Comparison of ENCODE assay signal across 19 mouse cellular contexts in genomic region chr2:132507521-132507920, GRCm38 (mm10).
DNase-seq lines count a peak whose midpoint lies in the region; ATAC-seq and TF ChIP-seq lines count a peak whose summit lies in the region.
"Had no signal": no experiment of that assay in that cellular context is flagged by ENCODE, and none has a peak within 500 bp of the region (broad histone marks: within the 10 kb centered on the region; RNA-seq: fewer than 3 reads in every experiment).

No protein-coding gene starts in this region.

- 40% methylated on average over 6 of the region's 6 CpGs for WGBS in heart, embryonic 14.5 days
- 32% methylated on average over 6 of the region's 6 CpGs for WGBS in heart, adult 2 months
- 26% methylated on average over 6 of the region's 6 CpGs for WGBS in lung, embryonic 16.5 days

- ATAC-seq in heart, embryonic 14.5 days (ENCODE audit: insufficient number of reproducible peaks, insufficient read depth, low FRiP score, low read depth) = no peak
- no peak for ATAC-seq in lung, embryonic 16.5 days (ENCODE audit: low read depth)
- ATAC-seq: forebrain, embryonic 14.5 days had no signal

- no peaks in the 10 kb centered on the region for H3K9me3 ChIP-seq in heart, embryonic 14.5 days (ENCODE audit: control insufficient read depth, low read length)
- no peaks in the 10 kb centered on the region for H3K9me3 ChIP-seq in lung, embryonic 16.5 days (ENCODE audit: control insufficient read depth, low read length)
- H3K9me3 ChIP-seq: liver, embryonic 13.5 days had no signal

- TF ChIP-seq POLR2A in heart, adult 2 months (IDR thresholded peaks at IDR 0.05; ENCODE audit: insufficient read depth, low read depth, low read length) = no peak

- H3K36me3 ChIP-seq in heart, embryonic 14.5 days (ENCODE audit: control insufficient read depth, insufficient read depth, low read length) = no peaks in the 10 kb centered on the region
- no peaks in the 10 kb centered on the region for H3K36me3 ChIP-seq in heart, adult 2 months (ENCODE audit: control insufficient read depth, insufficient read depth, low read length)
- no peaks in the 10 kb centered on the region for H3K36me3 ChIP-seq in lung, embryonic 16.5 days (ENCODE audit: control insufficient read depth, insufficient read depth, low read length)
- H3K36me3 ChIP-seq: liver, embryonic 13.5 days had no signal

- peaks cover 0 to 2% of the 10 kb centered on the region in 2 experiments; a peak in 1 of 4 replicates for H3K4me1 ChIP-seq in heart, embryonic 14.5 days (ENCODE audit: control insufficient read depth in 2 of 2, insufficient read depth in 2 of 2, low read length in 2 of 2)
- no peaks in the 10 kb centered on the region; the same call in 1 of the 2 replicates for H3K4me1 ChIP-seq in heart, adult 2 months (ENCODE audit: control insufficient read depth, insufficient read depth, low read length)
- H3K4me1 ChIP-seq in lung, embryonic 16.5 days (replicated peaks; ENCODE audit: control insufficient read depth, insufficient read depth, low read length) = no peaks in the 10 kb centered on the region; the same call in 1 of the 2 replicates

- TF ChIP-seq CTCF in heart, adult 2 months (IDR thresholded peaks at IDR 0.05) = no peak

- no peak overlapping the region for H3K27ac ChIP-seq in heart, embryonic 14.5 days (replicated peaks in 1 of 2; ENCODE audit: control insufficient read depth in 1 of 2, insufficient read depth in 1 of 2, low read depth in 2 of 2, low read length in 2 of 2)
- no peak overlapping the region for H3K27ac ChIP-seq in heart, adult 2 months
- peak overlapping the region; percentile 16; the same call in 1 of the 2 replicates for H3K27ac ChIP-seq in lung, embryonic 16.5 days (ENCODE audit: low read length)
- H3K27ac ChIP-seq: liver, embryonic 13.5 days; stomach, postnatal 0 days had no signal

- DNase-seq in embryo, embryonic 10 days (ENCODE audit: low spot score) = peak; percentile 8
- no peak for DNase-seq in embryo, embryonic 10.5 days (ENCODE audit: low spot score)
- DNase-seq in heart, adult 2 months = no peak
- DNase-seq in lung, postnatal 36 days = no peak
- DNase-seq in thymus, postnatal 4 days = no peak
- DNase-seq in adipocyte (ENCODE audit: low spot score) = no peak
- DNase-seq: adrenal gland, postnatal 14 days; cerebellum, adult 8-10 months; kidney, adult 9 months; kidney, postnatal 36 days; left cerebral cortex, postnatal 4 days; liver, embryonic 13.5 days; right cerebral cortex, postnatal 14 days; thymus, postnatal 14 days had no signal

- intact Hi-C loops in heart, adult 2 months (cut with DNase I) = no loop called here

- H3K9ac ChIP-seq in heart, embryonic 14.5 days (ENCODE audit: low read length) = no peak overlapping the region
- no peak overlapping the region for H3K9ac ChIP-seq in heart, adult 2 months (ENCODE audit: low read depth, low read length)
- no peak overlapping the region for H3K9ac ChIP-seq in lung, embryonic 16.5 days (ENCODE audit: low read length)
- H3K9ac ChIP-seq: liver, embryonic 13.5 days had no signal

- H3K4me3 ChIP-seq in heart, embryonic 14.5 days (ENCODE audit: control insufficient read depth in 1 of 2, insufficient read depth in 1 of 2, low read depth in 1 of 2, low read length in 2 of 2) = no peak overlapping the region
- H3K4me3 ChIP-seq in heart, adult 2 months = no peak overlapping the region
- no peak overlapping the region; the same call in 1 of the 2 replicates for H3K4me3 ChIP-seq in lung, embryonic 16.5 days (ENCODE audit: low read length)
- H3K4me3 ChIP-seq: liver, embryonic 13.5 days had no signal

- no peaks in the 10 kb centered on the region for H3K27me3 ChIP-seq in heart, embryonic 14.5 days (ENCODE audit: control insufficient read depth, insufficient read depth, low read length)
- no peaks in the 10 kb centered on the region for H3K27me3 ChIP-seq in heart, adult 2 months (ENCODE audit: control insufficient read depth, insufficient read depth, low read length)
- H3K27me3 ChIP-seq in lung, embryonic 16.5 days (ENCODE audit: control insufficient read depth, insufficient read depth, low read depth, low read length) = no peaks in the 10 kb centered on the region
- H3K27me3 ChIP-seq: CH12.LX; liver, embryonic 13.5 days had no signal

- no peak for TF ChIP-seq EP300 in heart, adult 2 months (IDR thresholded peaks at IDR 0.05; ENCODE audit: insufficient read depth, low read depth, low read length)

- H3K4me2 ChIP-seq in heart, embryonic 14.5 days (ENCODE audit: low read length) = peak overlapping the region; percentile 46
- peak overlapping the region; percentile 4; the same call in 1 of the 2 replicates for H3K4me2 ChIP-seq in lung, embryonic 16.5 days (ENCODE audit: low read depth, low read length)
- H3K4me2 ChIP-seq: liver, embryonic 13.5 days had no signal

- H3K79me2 ChIP-seq in heart, adult 2 months (replicated peaks; ENCODE audit: control insufficient read depth, insufficient read depth, low read length) = no peaks in the 10 kb centered on the region
